Mouse (Mus musculus) liver, adult 2 months (tissue): ENCODE measurements at regions not wholly inside any gene's neighbourhood (a gene's known extent, or its start where the extent isn't known, plus 50 kb on each side); places are given as distances from the start of the nearest gene placed in this dataset.

Experiments used
- CTCF ChIP-seq: fragments of 200-500 bp; IDR thresholded peaks from 2 replicates; pipeline ENCODE4 v1.5.1; 2011; ENCODE audit warnings: low read depth, low read length, control low read depth
- POLR2A ChIP-seq: fragments of 200-500 bp; IDR thresholded peaks from 2 replicates; pipeline ENCODE4 v1.6.1; 2011; ENCODE audit warnings: low read length, control low read depth; ENCODE audit not compliant: insufficient read depth; ENCODE audit errors: extremely low read depth

- TF ChIP-seq POLR2A (no peak), CTCF (no peak)
Observed at GRCm38 (mm10) chr19:35868543-35868942, 188.8 kb downstream of the Htr7 start.
